Mouse (Mus musculus): Measurements from ENCODE around the gene Ndufaf3.
"Not testable (repeated sequence)": the region's sequence is repeated elsewhere in the genome, so short reads cannot be mapped to it uniquely, and the experiment has no call there.

Gene Ndufaf3

GRCm38 (mm10) chr9:108566815-108567776 is at the start of gene Ndufaf3:
Gene Ndufaf3 (minus strand): TSS chr9:108567434.
- peak; percentile 98 to 99 for DNase-seq (ENCODE audit: low spot score in 2 of 2)

GRCm38 (mm10) chr9:108611488-108611887 is 44.3 kb upstream of the Ndufaf3 start:
- no peak for DNase-seq (ENCODE audit: low spot score in 2 of 2)

- DNase-seq (ENCODE audit: low spot score in 2 of 2): no peak
Observed at GRCm38 (mm10) chr9:108608889-108609288, 41.7 kb upstream of the Ndufaf3 start.

GRCm38 (mm10) chr9:108607929-108608328 is 40.7 kb upstream of the Ndufaf3 start:
- not testable (repeated sequence) for DNase-seq (ENCODE audit: low spot score in 2 of 2)

GRCm38 (mm10) chr9:108601986-108602385 is 34.8 kb upstream of the Ndufaf3 start:
- DNase-seq (ENCODE audit: low spot score in 2 of 2): no peak

- no peak for DNase-seq (ENCODE audit: low spot score in 2 of 2)
Observed at GRCm38 (mm10) chr9:108600011-108600410, 32.8 kb upstream of the Ndufaf3 start.

- no peak for DNase-seq (ENCODE audit: low spot score in 2 of 2)
Observed at GRCm38 (mm10) chr9:108599021-108599566, 31.9 kb upstream of the Ndufaf3 start.

- peak in 1 of 2 experiments; percentile 64 for DNase-seq (ENCODE audit: low spot score in 2 of 2)
Observed at GRCm38 (mm10) chr9:108596998-108597764, 29.9 kb upstream of the Ndufaf3 start, which contains the start of gene P4htm. Gene P4htm (minus strand): TSS chr9:108597667.

- no peak for DNase-seq (ENCODE audit: low spot score in 2 of 2)
Observed at GRCm38 (mm10) chr9:108594354-108594753, 27.1 kb upstream of the Ndufaf3 start.

GRCm38 (mm10) chr9:108591462-108591861 is 24.2 kb upstream of the Ndufaf3 start:
- no peak for DNase-seq (ENCODE audit: low spot score in 2 of 2)

GRCm38 (mm10) chr9:108589229-108589628 is 22.0 kb upstream of the Ndufaf3 start:
- DNase-seq (ENCODE audit: low spot score in 2 of 2): no peak

- no peak for DNase-seq (ENCODE audit: low spot score in 2 of 2)
Observed at GRCm38 (mm10) chr9:108587571-108588180, 20.4 kb upstream of the Ndufaf3 start.

GRCm38 (mm10) chr9:108579344-108579690 is 12.1 kb upstream of the Ndufaf3 start:
- no peak for DNase-seq (ENCODE audit: low spot score in 2 of 2)

GRCm38 (mm10) chr9:108578545-108579343 is 11.5 kb upstream of the Ndufaf3 start, which contains the start of gene Wdr6:
Gene Wdr6 (minus strand): TSS chr9:108578739.
- peak; percentile 67 to 90 for DNase-seq (ENCODE audit: low spot score in 2 of 2)

- peak in 1 of 2 experiments; percentile 68 for DNase-seq (ENCODE audit: low spot score in 2 of 2)
Observed at GRCm38 (mm10) chr9:108577934-108578544, 10.8 kb upstream of the Ndufaf3 start.

- no peak for DNase-seq (ENCODE audit: low spot score in 2 of 2)
Observed at GRCm38 (mm10) chr9:108577025-108577424, 9.8 kb upstream of the Ndufaf3 start.

GRCm38 (mm10) chr9:108575321-108576297 is 8.4 kb upstream of the Ndufaf3 start:
- DNase-seq (ENCODE audit: low spot score in 2 of 2): peak in 1 of 2 experiments; percentile 25

- no peak for DNase-seq (ENCODE audit: low spot score in 2 of 2)
Observed at GRCm38 (mm10) chr9:108574921-108575320, 7.7 kb upstream of the Ndufaf3 start.
